Mouse (Mus musculus): ENCODE results near the gene Vmn1r198. TPM values are rescaled to one million over a fixed set of nuclear protein-coding genes. Genes with fewer than 3 reads are reported as not detected.

Gene Vmn1r198
- not detected in 2 replicates for polyA plus RNA-seq (2012)

GRCm38 (mm10) chr13:22350064-22350463, at the start of gene Vmn1r198:
Gene Vmn1r198, plus strand, starts transcription at chr13:22350364.

GRCm38 (mm10) chr13:22324289-22324688, 25.9 kb upstream of the Vmn1r198 start, which contains the start of gene Vmn1r197:
Gene Vmn1r197, plus strand, starts transcription at chr13:22324589.

GRCm38 (mm10) chr13:22379518-22379917, 29.4 kb downstream of the Vmn1r198 start, which contains the start of gene Vmn1r199:
Gene Vmn1r199, plus strand, starts transcription at chr13:22379818.

GRCm38 (mm10) chr13:22390073-22390472, 39.9 kb downstream of the Vmn1r198 start, which contains the start of gene Vmn1r200:
Gene Vmn1r200, plus strand, starts transcription at chr13:22390373.

Other genes with a start within 250 kb of the Vmn1r198 start
- gene Vmn1r189, start 244.5 kb upstream of the Vmn1r198 start, polyA plus RNA-seq (2012), result not detected in 2 replicates
- gene Vmn1r191, start 166.4 kb upstream of the Vmn1r198 start, polyA plus RNA-seq (2012), result not detected in 2 replicates
- gene Vmn1r192, start 159.2 kb upstream of the Vmn1r198 start, polyA plus RNA-seq (2012), result not detected in 2 replicates
- 0.02 TPM in 1 of 2 replicates, not detected in the other for gene Vmn1r193, start 127.2 kb upstream of the Vmn1r198 start, polyA plus RNA-seq (2012)
- not detected in 2 replicates for gene Vmn1r194, start 106.1 kb upstream of the Vmn1r198 start, polyA plus RNA-seq (2012)
- not detected in 2 replicates for gene Vmn1r195, start 79.8 kb upstream of the Vmn1r198 start, polyA plus RNA-seq (2012)
- gene Vmn1r196, start 60.4 kb upstream of the Vmn1r198 start, polyA plus RNA-seq (2012), result not detected in 2 replicates
- not detected in 2 replicates for gene Vmn1r197, start 25.8 kb upstream of the Vmn1r198 start, polyA plus RNA-seq (2012)
- gene Vmn1r199, start 29.5 kb downstream of the Vmn1r198 start, polyA plus RNA-seq (2012), result not detected in 2 replicates
- not detected in 2 replicates for gene Vmn1r200, start 40.0 kb downstream of the Vmn1r198 start, polyA plus RNA-seq (2012)
- gene Vmn1r201, start 121.6 kb downstream of the Vmn1r198 start, polyA plus RNA-seq (2012), result not detected in 2 replicates
- gene Vmn1r202, start 155.0 kb downstream of the Vmn1r198 start, polyA plus RNA-seq (2012), result not detected in 2 replicates
- gene Vmn1r203, start 167.8 kb downstream of the Vmn1r198 start, polyA plus RNA-seq (2012), result not detected in 2 replicates
- not detected in 2 replicates for gene Vmn1r204, start 202.8 kb downstream of the Vmn1r198 start, polyA plus RNA-seq (2012)
- not detected in 2 replicates for gene Vmn1r205, start 242.6 kb downstream of the Vmn1r198 start, polyA plus RNA-seq (2012)

Data from megakaryocyte-erythroid progenitor cell, adult 5 weeks (primary cell).